Mouse (Mus musculus) cerebellum, adult 8-10 months (tissue): ENCODE data around the gene 1700016D06Rik.
A peak's percentile ranks its signal among the peaks of the same experiment; 100 is the strongest.

Experiments used
- DNase-seq: peaks from one replicate; pipeline ENCODE4 v3.0.0; 2022

Gene 1700016D06Rik

GRCm38 (mm10) chr8:11701033-11701362 lies at the start of gene 1700016D06Rik:
Gene 1700016D06Rik (minus strand): TSS chr8:11701063.
- DNase-seq = no peak

- DNase-seq = no peak
Measured at GRCm38 (mm10) chr8:11749472-11749871, 48.6 kb upstream of the 1700016D06Rik start.

- no peak for DNase-seq
Measured at GRCm38 (mm10) chr8:11746850-11747600, 46.2 kb upstream of the 1700016D06Rik start.

- DNase-seq = no peak
Measured at GRCm38 (mm10) chr8:11743580-11743979, 42.7 kb upstream of the 1700016D06Rik start.

- peak; percentile 48 for DNase-seq
Measured at GRCm38 (mm10) chr8:11740857-11741256, 40.0 kb upstream of the 1700016D06Rik start.

- DNase-seq = no peak
Measured at GRCm38 (mm10) chr8:11739082-11739481, 38.2 kb upstream of the 1700016D06Rik start.

GRCm38 (mm10) chr8:11737096-11737495 lies 36.2 kb upstream of the 1700016D06Rik start:
- DNase-seq = no peak

- no peak for DNase-seq
Measured at GRCm38 (mm10) chr8:11735672-11736235, 34.9 kb upstream of the 1700016D06Rik start.

GRCm38 (mm10) chr8:11730271-11730940 lies 29.5 kb upstream of the 1700016D06Rik start:
- no peak for DNase-seq

GRCm38 (mm10) chr8:11728482-11729295 lies 27.8 kb upstream of the 1700016D06Rik start:
- peak; percentile 57 for DNase-seq

- peak; percentile 85 for DNase-seq
Measured at GRCm38 (mm10) chr8:11727651-11728481, 27.0 kb upstream of the 1700016D06Rik start, which contains the start of gene Arhgef7. Gene Arhgef7 (plus strand): TSS chr8:11727721.

- DNase-seq = no peak
Measured at GRCm38 (mm10) chr8:11727273-11727650, 26.4 kb upstream of the 1700016D06Rik start.

GRCm38 (mm10) chr8:11717194-11717593 lies 16.3 kb upstream of the 1700016D06Rik start:
- DNase-seq = no peak

- DNase-seq = no peak
Measured at GRCm38 (mm10) chr8:11712244-11712643, 11.4 kb upstream of the 1700016D06Rik start.

GRCm38 (mm10) chr8:11710415-11710814 lies 9.6 kb upstream of the 1700016D06Rik start:
- no peak for DNase-seq

- DNase-seq = no peak
Measured at GRCm38 (mm10) chr8:11709542-11709941, 8.7 kb upstream of the 1700016D06Rik start.

GRCm38 (mm10) chr8:11708815-11709214 lies 8.0 kb upstream of the 1700016D06Rik start:
- DNase-seq = no peak

GRCm38 (mm10) chr8:11707701-11708100 lies 6.8 kb upstream of the 1700016D06Rik start:
- DNase-seq = no peak

GRCm38 (mm10) chr8:11705818-11706217 lies 5.0 kb upstream of the 1700016D06Rik start:
- no peak for DNase-seq

- DNase-seq = no peak
Measured at GRCm38 (mm10) chr8:11704716-11705420, 4.0 kb upstream of the 1700016D06Rik start.

- no peak for DNase-seq
Measured at GRCm38 (mm10) chr8:11703789-11704188, 2.9 kb upstream of the 1700016D06Rik start.

- DNase-seq = no peak
Measured at GRCm38 (mm10) chr8:11701428-11701827, 565 bp upstream of the 1700016D06Rik start.
